Mouse (Mus musculus) G1E (cell line): ENCODE results near the gene Tmem255b.

ENCODE experiments used
- CTCF ChIP-seq: IDR thresholded peaks from 2 replicates; pipeline ENCODE4 v1.5.1; 2012; ENCODE audit warnings: low read depth, low read length, inconsistent platforms, mixed read lengths
- GATA1 ChIP-seq: IDR thresholded peaks from 2 replicates; pipeline ENCODE4 v1.6.1; 2012; ENCODE audit warnings: borderline replicate concordance, low read length, inconsistent platforms, mixed read lengths
- GATA2 ChIP-seq: IDR thresholded peaks from 2 replicates; pipeline ENCODE4 v1.6.1; 2012; ENCODE audit warnings: low read depth, low read length, inconsistent platforms, borderline replicate concordance
- POLR2AphosphoS5 ChIP-seq: IDR thresholded peaks from 2 replicates; pipeline ENCODE4 v1.6.1; 2012; ENCODE audit warnings: low read depth, low read length, inconsistent platforms; ENCODE audit not compliant: insufficient replicate concordance

DNA sequence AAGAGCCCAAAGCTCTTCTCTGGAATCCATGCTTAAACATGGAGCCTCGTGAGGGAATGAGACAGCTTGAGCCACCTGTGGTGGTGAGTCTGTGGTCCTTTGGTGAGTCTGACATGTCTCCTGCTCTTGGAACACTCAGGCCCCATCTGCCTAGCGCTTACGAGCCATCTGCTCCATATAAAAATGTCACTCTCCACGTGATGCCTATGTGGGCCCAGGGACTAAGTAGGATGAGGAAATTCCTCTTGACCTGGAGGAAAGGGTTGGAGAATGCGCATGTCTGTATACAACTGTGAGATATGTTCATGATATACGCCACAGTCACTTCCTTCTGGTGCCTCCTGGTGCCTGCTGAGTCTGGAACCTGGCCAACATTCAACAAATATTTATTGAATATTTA lies 77.7 kb downstream of the Tmem255b start:
- TF ChIP-seq CTCF (no peak), POLR2AphosphoS5 (no peak), GATA2 (no peak), GATA1 (no peak)
